Comparison of ENCODE assay signal across 9 mouse cellular contexts in the genomic region with DNA sequence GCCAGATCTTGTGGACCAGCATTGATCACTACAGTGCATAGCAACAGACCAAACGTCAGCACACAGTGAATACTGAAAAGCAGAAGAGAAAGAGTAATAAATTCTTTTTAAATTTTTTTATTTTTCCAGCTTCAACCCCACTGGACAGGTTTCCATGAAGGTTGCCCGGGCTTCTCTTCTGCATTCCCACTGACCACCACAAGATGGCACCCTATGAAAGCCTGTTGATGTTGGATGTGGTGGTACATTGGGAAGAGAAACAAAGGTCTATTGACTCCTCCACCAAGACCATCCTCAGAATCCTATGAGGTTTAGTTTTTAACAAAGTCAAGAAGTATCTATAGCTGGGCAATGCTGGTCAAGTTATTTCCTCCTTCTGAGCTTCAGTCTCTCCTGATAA. TPM values are rescaled to one million over a fixed set of nuclear protein-coding genes. Genes with fewer than 3 reads are reported as not detected.
DNase-seq lines count a peak whose midpoint lies in the region; ATAC-seq and TF ChIP-seq lines count a peak whose summit lies in the region.
"Had no signal": no experiment of that assay in that cellular context is flagged by ENCODE, and none has a peak within 500 bp of the region (broad histone marks: within the 10 kb centered on the region; RNA-seq: fewer than 3 reads in every experiment).

No protein-coding gene starts in this region.

- TF ChIP-seq POLR2A in thymus, adult 2 months (IDR thresholded peaks at IDR 0.05; ENCODE audit: control insufficient read depth, extremely low read depth, insufficient read depth, low read length, poor library complexity): no peak

- ATAC-seq in heart, embryonic 11.5 days (replicated peaks; ENCODE audit: insufficient number of reproducible peaks, low FRiP score, low TSS enrichment): no peak
- peak; percentile 79 for ATAC-seq in megakaryocyte-erythroid progenitor cell, adult 5-6 weeks (replicated peaks; ENCODE audit: low FRiP score, low TSS enrichment, poor library complexity, severe bottlenecking)

- DNase-seq in heart, embryonic 10.5 days (ENCODE audit: low spot score): peak; percentile 76
- DNase-seq in Muller cell, postnatal 12 days (ENCODE audit: inconsistent ontology term): peak; percentile 67
- peak; percentile 70 to 72 for DNase-seq in cerebellum, postnatal 14 days
- DNase-seq in heart, postnatal 4 days: peak; percentile 72
- peak; percentile 19 to 49 for DNase-seq in layer of hippocampus, postnatal 36 days
- peak; percentile 46 for DNase-seq in thymus, adult 2 months

- H3K4me3 ChIP-seq in heart, embryonic 10.5 days: no peak overlapping the region
- H3K4me3 ChIP-seq in heart, embryonic 11.5 days (ENCODE audit: low read depth, low read length): no peak overlapping the region
- no peak overlapping the region for H3K4me3 ChIP-seq in thymus, adult 2 months (ENCODE audit: control insufficient read depth, insufficient read depth, low read length)
- H3K4me3 ChIP-seq: embryonic facial prominence, embryonic 12.5 days had no signal

- 6% methylated on average over 2 of the region's 2 CpGs for WGBS in heart, embryonic 10.5 days
- WGBS in heart, embryonic 11.5 days (ENCODE audit: insufficient replicate concordance): 10% methylated on average over 2 of the region's 2 CpGs
- 0% methylated on average over 2 of the region's 2 CpGs for WGBS in thymus, adult 2 months

- no peaks in the 10 kb centered on the region for H3K36me3 ChIP-seq in heart, embryonic 10.5 days
- H3K36me3 ChIP-seq in heart, embryonic 11.5 days (ENCODE audit: control insufficient read depth, insufficient read depth, low read length): no peaks in the 10 kb centered on the region
- H3K36me3 ChIP-seq in thymus, adult 2 months (ENCODE audit: control insufficient read depth, insufficient read depth, low read length): no peaks in the 10 kb centered on the region
- H3K36me3 ChIP-seq: embryonic facial prominence, embryonic 12.5 days had no signal

- TF ChIP-seq CTCF in thymus, adult 2 months (IDR thresholded peaks at IDR 0.05; ENCODE audit: borderline replicate concordance, control insufficient read depth, extremely low read depth, insufficient read depth, low read length, poor library complexity): no peak

- no peaks in the 10 kb centered on the region for H3K9me3 ChIP-seq in heart, embryonic 10.5 days
- H3K9me3 ChIP-seq in heart, embryonic 11.5 days (replicated peaks; ENCODE audit: control insufficient read depth, low read length): no peaks in the 10 kb centered on the region
- H3K9me3 ChIP-seq: embryonic facial prominence, embryonic 12.5 days had no signal

- H3K9ac ChIP-seq in heart, embryonic 11.5 days (ENCODE audit: low read depth, low read length): no peak overlapping the region
- H3K9ac ChIP-seq: embryonic facial prominence, embryonic 12.5 days had no signal

- H3K4me1 ChIP-seq in heart, embryonic 10.5 days: no peaks in the 10 kb centered on the region
- no peaks in the 10 kb centered on the region for H3K4me1 ChIP-seq in heart, embryonic 11.5 days (ENCODE audit: control insufficient read depth, insufficient read depth, low read length)
- no peaks in the 10 kb centered on the region for H3K4me1 ChIP-seq in thymus, adult 2 months (replicated peaks; ENCODE audit: control insufficient read depth, insufficient read depth, low read length)
- H3K4me1 ChIP-seq: embryonic facial prominence, embryonic 12.5 days had no signal

- no peak overlapping the region for H3K4me2 ChIP-seq in heart, embryonic 11.5 days
- H3K4me2 ChIP-seq: embryonic facial prominence, embryonic 12.5 days had no signal

- no peaks in the 10 kb centered on the region for H3K27me3 ChIP-seq in heart, embryonic 10.5 days (ENCODE audit: insufficient read depth, poor library complexity, severe bottlenecking)
- H3K27me3 ChIP-seq in heart, embryonic 11.5 days (ENCODE audit: control insufficient read depth, insufficient read depth, low read length): no peaks in the 10 kb centered on the region
- H3K27me3 ChIP-seq in thymus, adult 2 months (ENCODE audit: control insufficient read depth, insufficient read depth, low read length): no peaks in the 10 kb centered on the region
- H3K27me3 ChIP-seq: embryonic facial prominence, embryonic 12.5 days had no signal

- H3K27ac ChIP-seq in heart, embryonic 10.5 days: no peak overlapping the region
- H3K27ac ChIP-seq in heart, embryonic 11.5 days (ENCODE audit: low read depth, low read length): no peak overlapping the region
- H3K27ac ChIP-seq in thymus, adult 2 months (ENCODE audit: control insufficient read depth, insufficient read depth, low read length): no peak overlapping the region
- H3K27ac ChIP-seq: embryonic facial prominence, embryonic 12.5 days had no signal

RNA-seq across cellular contexts. Expression of gene Bcl2a1c, which starts 11.9 kb away (rescaled TPM):
- not detected in 2 replicates for polyA plus RNA-seq in heart, embryonic 10.5 days (2016; fragmentation: Nextera tagmentation; extraction: Ambion mirVana)
- not detected in 2 replicates for polyA plus RNA-seq in heart, embryonic 11.5 days (2014; fragmentation: Nextera tagmentation; extraction: Ambion mirVana)
- not detected for total RNA-seq in heart, postnatal 4 days (2021)
- total RNA-seq in layer of hippocampus, postnatal 36 days (2021): not detected
- not detected in 2 replicates for total RNA-seq in megakaryocyte-erythroid progenitor cell, adult 5-6 weeks (2014; fragmentation: Nextera tagmentation)
- not detected in 2 replicates for total RNA-seq in megakaryocyte-erythroid progenitor cell, adult 5-6 weeks (2017)
- not detected in 2 replicates for polyA plus RNA-seq in thymus, adult 2 months (2012; rRNA removed)
- polyA plus RNA-seq: embryonic facial prominence, embryonic 12.5 days had no signal
